Mouse (Mus musculus): Measurements from ENCODE around the gene Cyp2u1. TPM values are rescaled to one million over a fixed set of nuclear protein-coding genes. Genes with fewer than 3 reads are reported as not detected.
A peak's percentile ranks its signal among the peaks of the same experiment; 100 is the strongest.

Cyp2u1 gene
- polyA plus RNA-seq, 1 experiment from 2014 or later = 2.3 TPM

DNA sequence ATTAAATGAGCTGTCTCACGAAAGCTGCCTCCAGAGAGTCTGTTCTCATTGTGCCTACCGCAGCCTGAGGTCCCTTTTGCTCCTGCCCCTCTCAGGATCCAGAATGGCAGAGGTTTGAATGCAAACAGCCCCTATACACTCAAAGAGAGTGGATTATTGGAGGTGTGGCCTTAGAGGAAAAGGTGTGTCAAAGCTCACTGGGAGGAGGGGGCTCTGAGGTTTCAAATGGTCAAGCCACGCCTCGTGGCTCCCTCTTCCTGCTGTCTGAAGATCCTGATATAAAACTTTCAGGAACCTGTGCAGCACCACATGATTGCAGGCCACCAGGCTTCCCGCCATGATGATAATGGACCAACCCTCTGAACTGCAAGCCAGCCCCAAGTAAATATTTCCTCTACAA, 55.2 kb downstream of the Cyp2u1 start:
- Histone ChIP-seq H3K9me3 (ENCODE audit: control insufficient read depth, low read depth, low read length) (no peaks in the 10 kb centered on the region), H3K36me3 (ENCODE audit: control insufficient read depth, insufficient read depth, low read length) (peaks cover 26% of the 10 kb centered on the region; the same call in 1 of the 2 replicates)

DNA sequence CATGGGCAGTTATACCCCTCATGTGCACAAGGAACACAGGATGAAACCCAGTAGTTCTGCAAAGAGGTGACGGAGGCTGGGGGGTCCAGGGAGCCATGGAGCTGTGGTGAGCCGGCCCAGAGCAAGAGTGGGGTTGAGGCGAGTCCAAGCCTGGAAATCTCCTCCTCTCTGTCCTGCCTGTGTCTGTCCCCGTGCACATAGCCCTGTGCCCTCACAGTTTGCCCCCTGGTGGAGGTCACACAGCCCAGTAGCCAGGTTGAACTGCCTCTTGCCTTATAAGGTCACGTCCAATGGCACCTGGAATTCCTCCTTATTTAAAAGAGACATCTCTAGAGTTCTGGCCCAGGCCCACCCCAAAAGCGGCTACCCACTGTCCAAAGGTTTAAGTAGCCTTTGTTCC, 55.6 kb downstream of the Cyp2u1 start:
- WGBS = 82% methylated on average over 6 of the region's 6 CpGs
- no peak overlapping the region for H3K4me2 ChIP-seq (replicated peaks; ENCODE audit: low read depth, low read length)
- H3K36me3 ChIP-seq (ENCODE audit: control insufficient read depth, insufficient read depth, low read length) = peaks cover 26% of the 10 kb centered on the region; the same call in 1 of the 2 replicates
- no peak overlapping the region for H3K4me3 ChIP-seq (ENCODE audit: low read depth, low read length)
- no peaks in the 10 kb centered on the region for H3K9me3 ChIP-seq (ENCODE audit: control insufficient read depth, low read depth, low read length)
- H3K9ac ChIP-seq (replicated peaks; ENCODE audit: low read depth, low read length) = no peak overlapping the region
- no peaks in the 10 kb centered on the region for H3K4me1 ChIP-seq (ENCODE audit: control insufficient read depth, insufficient read depth, low read length)
- ATAC-seq (ENCODE audit: insufficient number of reproducible peaks, insufficient read depth, low FRiP score, low read depth) = peak; percentile 15; the same call in 1 of the 2 replicates
- H3K27me3 ChIP-seq (ENCODE audit: control insufficient read depth, insufficient read depth, low read length) = no peaks in the 10 kb centered on the region
- no peak overlapping the region for H3K27ac ChIP-seq (ENCODE audit: low read length)

More for the DNA sequence above, 55.2 kb downstream of the Cyp2u1 start:
- Histone ChIP-seq H3K4me2 (replicated peaks; ENCODE audit: low read depth, low read length) (no peak overlapping the region), H3K4me3 (ENCODE audit: low read depth, low read length) (no peak overlapping the region), H3K4me1 (ENCODE audit: control insufficient read depth, insufficient read depth, low read length) (no peaks in the 10 kb centered on the region), H3K27ac (ENCODE audit: low read length) (no peak overlapping the region), H3K9ac (replicated peaks; ENCODE audit: low read depth, low read length) (no peak overlapping the region), H3K27me3 (ENCODE audit: control insufficient read depth, insufficient read depth, low read length) (no peaks in the 10 kb centered on the region)
- no peak for ATAC-seq (ENCODE audit: insufficient number of reproducible peaks, insufficient read depth, low FRiP score, low read depth)
- 81% methylated on average over 5 of the region's 5 CpGs for WGBS

DNA sequence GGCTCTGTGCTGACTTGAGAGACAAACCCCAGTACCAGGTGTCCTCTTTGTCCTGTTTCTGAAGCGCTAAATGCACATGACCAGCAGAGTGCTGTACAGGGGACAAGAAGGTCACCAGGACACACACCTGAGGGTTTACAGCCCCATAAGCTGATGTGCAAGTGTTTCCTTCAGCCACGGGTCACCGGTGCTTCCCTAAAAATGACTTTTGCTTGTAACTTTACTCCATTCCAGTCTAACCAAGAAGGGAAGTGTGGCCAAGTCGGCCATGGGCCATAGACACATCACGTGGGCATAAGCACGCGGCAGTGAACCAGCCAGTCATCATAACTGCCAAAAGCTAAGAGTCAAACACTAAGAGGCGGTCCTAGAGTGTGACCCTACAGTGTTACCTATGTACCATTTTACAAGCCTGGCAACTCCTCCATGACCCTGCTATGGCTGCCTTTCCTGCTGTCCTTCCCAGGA, 56.4 kb downstream of the Cyp2u1 start:
- no peaks in the 10 kb centered on the region for H3K27me3 ChIP-seq (ENCODE audit: control insufficient read depth, insufficient read depth, low read length)
- no peaks in the 10 kb centered on the region for H3K9me3 ChIP-seq (ENCODE audit: control insufficient read depth, low read depth, low read length)
- 92% methylated on average over 8 of the region's 8 CpGs for WGBS
- H3K4me1 ChIP-seq (ENCODE audit: control insufficient read depth, insufficient read depth, low read length) = no peaks in the 10 kb centered on the region
- H3K9ac ChIP-seq (replicated peaks; ENCODE audit: low read depth, low read length) = no peak overlapping the region
- peaks cover 26% of the 10 kb centered on the region; the same call in 1 of the 2 replicates for H3K36me3 ChIP-seq (ENCODE audit: control insufficient read depth, insufficient read depth, low read length)
- H3K4me2 ChIP-seq (replicated peaks; ENCODE audit: low read depth, low read length) = no peak overlapping the region
- H3K4me3 ChIP-seq (ENCODE audit: low read depth, low read length) = no peak overlapping the region
- peak; percentile 29; the same call in 1 of the 2 replicates for ATAC-seq (ENCODE audit: insufficient number of reproducible peaks, insufficient read depth, low FRiP score, low read depth)
- H3K27ac ChIP-seq (ENCODE audit: low read length) = no peak overlapping the region

DNA sequence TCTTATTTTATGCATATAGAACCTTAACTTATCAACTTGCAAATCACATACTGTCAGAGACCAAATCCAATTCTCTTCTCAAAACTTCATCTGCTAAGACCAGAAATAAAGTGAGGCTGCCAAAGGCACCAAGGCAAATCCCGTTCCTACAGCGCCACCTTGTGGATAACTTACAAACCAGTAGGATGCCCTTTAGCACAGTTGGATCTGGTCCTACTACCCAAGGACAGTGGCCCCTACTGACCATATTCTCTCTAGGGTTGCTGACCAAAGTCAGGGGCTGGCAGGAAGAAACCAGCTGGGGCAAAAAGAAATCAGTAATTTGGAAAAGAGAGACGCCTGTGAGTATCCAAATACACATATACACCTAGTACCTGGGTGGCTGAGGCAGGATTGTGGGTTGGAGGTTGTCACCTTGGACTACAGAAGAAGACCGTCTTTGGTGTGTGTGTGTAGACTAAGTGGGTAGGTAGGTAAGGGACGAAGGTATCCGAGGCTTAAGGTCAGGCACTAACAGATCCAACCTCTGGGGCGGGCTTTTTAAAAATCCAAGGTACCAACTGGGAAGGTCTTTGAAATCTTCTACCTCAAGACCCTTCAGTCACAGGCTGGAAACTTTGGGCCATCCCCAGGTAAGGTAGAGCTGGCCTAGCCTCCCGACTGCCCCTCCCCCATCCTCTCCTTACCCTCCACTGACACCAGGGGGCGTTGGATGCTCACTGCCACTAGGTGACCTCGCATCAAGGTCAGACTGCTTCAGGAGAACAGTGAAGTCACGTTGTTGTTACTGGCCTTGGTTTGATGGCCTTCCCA, 57.1 kb downstream of the Cyp2u1 start:
- peaks cover 26% of the 10 kb centered on the region; the same call in 1 of the 2 replicates for H3K36me3 ChIP-seq (ENCODE audit: control insufficient read depth, insufficient read depth, low read length)
- no peak overlapping the region for H3K4me3 ChIP-seq (ENCODE audit: low read depth, low read length)
- no peak overlapping the region for H3K27ac ChIP-seq (ENCODE audit: low read length)
- no peaks in the 10 kb centered on the region for H3K27me3 ChIP-seq (ENCODE audit: control insufficient read depth, insufficient read depth, low read length)
- 59% methylated on average over 11 of the region's 11 CpGs for WGBS
- no peak overlapping the region for H3K4me2 ChIP-seq (replicated peaks; ENCODE audit: low read depth, low read length)
- peak; percentile 57; the same call in 1 of the 2 replicates for ATAC-seq (ENCODE audit: insufficient number of reproducible peaks, insufficient read depth, low FRiP score, low read depth)
- H3K9ac ChIP-seq (replicated peaks; ENCODE audit: low read depth, low read length) = no peak overlapping the region
- H3K4me1 ChIP-seq (ENCODE audit: control insufficient read depth, insufficient read depth, low read length) = no peaks in the 10 kb centered on the region
- no peaks in the 10 kb centered on the region for H3K9me3 ChIP-seq (ENCODE audit: control insufficient read depth, low read depth, low read length)

Other genes starting within 250 kb of the Cyp2u1 start
- gene Lef1, start 192.8 kb downstream of the Cyp2u1 start, polyA plus RNA-seq (2014; fragmentation: Nextera tagmentation; extraction: Ambion mirVana) = 1.3 and 2.6 TPM in 2 replicates
- 139 and 146 TPM in 2 replicates for gene Hadh, start 31.1 kb downstream of the Cyp2u1 start, polyA plus RNA-seq (2014; fragmentation: Nextera tagmentation; extraction: Ambion mirVana)
- gene Sgms2, start 188.2 kb upstream of the Cyp2u1 start, polyA plus RNA-seq (2014; fragmentation: Nextera tagmentation; extraction: Ambion mirVana) = 8.8 and 10.6 TPM in 2 replicates